Mouse (Mus musculus) E14TG2a.4 (cell line): ENCODE measurements around the gene Gpalpp1.

ENCODE experiments used
- H3K27me3 ChIP-seq: 2 replicates; pipeline ENCODE4 v1.6.1; 2014; ENCODE audit warnings: low read length, control low read depth; ENCODE audit not compliant: insufficient read depth
- H3K36me3 ChIP-seq: 2 replicates; pipeline ENCODE4 v1.6.1; 2014; ENCODE audit warnings: low read length, control low read depth; ENCODE audit not compliant: insufficient read depth
- H3K4me1 ChIP-seq: replicated peaks from 2 replicates; pipeline ENCODE4 v1.6.1; 2014; ENCODE audit warnings: low read depth, low read length, control low read depth
- H3K4me3 ChIP-seq: replicated peaks from 2 replicates; pipeline ENCODE4 v1.5.1; 2014; ENCODE audit warnings: mild to moderate bottlenecking, low read length
- H3K9me3 ChIP-seq: 2 replicates; pipeline ENCODE4 v1.6.1; 2014; ENCODE audit warnings: low read length, control low read depth
- CTCF ChIP-seq: conservative IDR thresholded peaks from 2 replicates; pipeline ENCODE4 v1.5.1; 2014; ENCODE audit warnings: low read length
- NANOG ChIP-seq: IDR thresholded peaks from 2 replicates; pipeline ENCODE4 v1.6.1; 2014; ENCODE audit warnings: borderline replicate concordance, low read length, mixed read lengths
- POU5F1 ChIP-seq: IDR thresholded peaks from 2 replicates; pipeline ENCODE4 v1.6.1; 2014; ENCODE audit warnings: low read length, borderline replicate concordance

Gpalpp1 gene

DNA sequence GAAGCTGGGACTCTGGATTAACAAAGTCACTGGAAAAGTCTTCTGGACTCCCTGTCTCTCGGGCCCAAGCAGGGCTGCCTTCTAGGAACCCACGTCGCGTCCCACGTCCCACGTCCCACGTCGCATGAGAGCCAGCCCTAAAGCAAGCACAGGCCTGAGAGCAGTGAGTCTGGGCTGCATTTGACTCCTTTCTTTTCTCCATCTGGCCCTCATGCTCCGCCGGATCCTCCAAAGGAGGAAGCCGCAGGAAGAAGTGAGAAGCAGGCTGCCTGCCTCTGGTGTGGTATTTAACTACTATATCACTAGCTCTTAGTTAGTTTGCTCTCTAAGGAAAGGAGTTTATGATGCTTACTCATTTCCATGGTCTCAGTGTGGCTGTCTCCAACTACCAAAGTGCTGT lies 39.9 kb upstream of the Gpalpp1 start:
- Histone ChIP-seq H3K4me1 (peaks cover 57% of the 10 kb centered on the region), H3K27me3 (no peaks in the 10 kb centered on the region), H3K36me3 (no peaks in the 10 kb centered on the region), H3K4me3 (peak overlapping the region; percentile 94), H3K9me3 (0 out of 2 replicates have a peak, but pooled peaks cover 4% of the 10 kb centered on the region)
- TF ChIP-seq NANOG, result no peak
- no peak for TF ChIP-seq POU5F1
- TF ChIP-seq CTCF, result no peak

- Histone ChIP-seq H3K4me3 (peak overlapping the region; percentile 94), H3K27me3 (no peaks in the 10 kb centered on the region), H3K4me1 (peaks cover 63% of the 10 kb centered on the region), H3K9me3 (0 out of 2 replicates have a peak, but pooled peaks cover 4% of the 10 kb centered on the region), H3K36me3 (no peaks in the 10 kb centered on the region)
- TF ChIP-seq CTCF, result no peak
- no peak for TF ChIP-seq NANOG
- TF ChIP-seq POU5F1, result no peak
Observed at GRCm38 (mm10) chr14:76149531-76150179, 39.1 kb upstream of the Gpalpp1 start.

DNA sequence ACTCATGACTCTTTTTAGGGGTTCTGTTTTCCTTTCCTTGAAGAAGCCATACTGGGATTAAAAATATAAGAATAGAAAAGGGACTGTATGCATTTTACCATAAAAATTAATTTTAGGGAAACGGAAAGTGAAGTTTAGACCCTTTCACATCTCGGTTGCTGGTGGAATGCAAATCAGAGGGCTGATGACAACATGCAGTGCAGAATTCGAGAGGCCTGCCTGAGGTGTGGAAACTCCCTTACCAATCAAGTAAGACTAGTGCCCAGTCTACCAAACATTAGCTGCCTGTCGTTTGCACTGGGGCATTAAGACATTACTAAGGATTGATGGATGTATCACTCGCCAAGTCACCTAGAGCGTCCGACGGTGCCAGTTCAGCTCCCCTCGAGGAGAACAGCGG lies 37.7 kb upstream of the Gpalpp1 start:
- Histone ChIP-seq H3K9me3 (0 out of 2 replicates have a peak, but pooled peaks cover 4% of the 10 kb centered on the region), H3K4me1 (peaks cover 64% of the 10 kb centered on the region), H3K27me3 (no peaks in the 10 kb centered on the region), H3K36me3 (no peaks in the 10 kb centered on the region), H3K4me3 (no peak overlapping the region)
- no peak for TF ChIP-seq NANOG
- TF ChIP-seq POU5F1, result no peak
- no peak for TF ChIP-seq CTCF

GRCm38 (mm10) chr14:76147061-76147460 lies 36.5 kb upstream of the Gpalpp1 start:
- TF ChIP-seq NANOG (no peak), POU5F1 (no peak), CTCF (no peak)
- Histone ChIP-seq H3K36me3 (no peaks in the 10 kb centered on the region), H3K27me3 (no peaks in the 10 kb centered on the region), H3K4me1 (peaks cover 60% of the 10 kb centered on the region), H3K4me3 (no peak overlapping the region), H3K9me3 (0 out of 2 replicates have a peak, but pooled peaks cover 4% of the 10 kb centered on the region)

DNA sequence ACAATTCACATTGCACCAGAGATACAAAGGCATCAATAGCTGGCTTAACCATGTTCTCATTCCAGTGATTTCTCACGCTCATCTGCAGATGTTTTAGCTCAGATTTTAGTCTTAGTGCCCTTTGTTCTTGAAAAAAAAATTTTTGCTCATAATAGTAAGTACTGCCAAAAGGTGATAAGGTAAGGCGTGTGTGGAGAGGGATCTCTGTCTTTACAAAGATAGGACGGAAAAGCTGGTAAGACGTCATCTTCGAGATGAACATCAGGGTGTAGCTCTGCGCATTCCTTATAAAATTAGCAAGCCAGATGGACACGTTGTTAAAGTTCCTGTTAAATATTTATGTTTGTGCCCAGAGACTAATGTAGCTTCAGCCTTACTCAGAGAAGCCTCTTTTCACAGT lies 35.3 kb upstream of the Gpalpp1 start:
- TF ChIP-seq NANOG, result no peak
- no peak for TF ChIP-seq CTCF
- Histone ChIP-seq H3K4me1 (peaks cover 57% of the 10 kb centered on the region), H3K9me3 (0 out of 2 replicates have a peak, but pooled peaks cover 4% of the 10 kb centered on the region), H3K4me3 (0 out of 2 replicates have a peak overlapping the region, but pooled peaks have one; percentile 24), H3K27me3 (no peaks in the 10 kb centered on the region), H3K36me3 (no peaks in the 10 kb centered on the region; the same call in 1 of the 2 replicates)

DNA sequence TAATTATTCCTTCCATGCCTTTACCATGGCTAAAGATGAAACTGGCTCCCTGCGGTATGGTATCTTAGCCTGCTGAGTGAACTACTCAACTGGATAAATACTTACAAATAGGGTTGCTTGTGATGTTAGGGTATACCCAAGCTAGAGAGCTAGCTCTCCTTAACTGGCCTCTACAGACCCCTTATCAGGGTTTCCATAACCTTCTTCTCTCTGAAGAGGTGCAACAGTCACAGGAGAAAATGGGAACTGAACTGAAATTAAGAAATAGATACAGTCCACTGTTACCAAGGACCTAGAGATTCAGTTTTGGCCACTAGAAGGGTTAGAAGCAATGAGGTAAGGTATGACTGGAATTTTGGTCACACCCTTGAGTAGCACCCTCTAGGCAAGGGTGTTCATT lies 34.7 kb upstream of the Gpalpp1 start:
- TF ChIP-seq NANOG, result no peak
- TF ChIP-seq POU5F1, result no peak
- no peak for TF ChIP-seq CTCF
- peaks cover 57% of the 10 kb centered on the region for H3K4me1 ChIP-seq
- 0 out of 2 replicates have a peak overlapping the region, but pooled peaks have one; percentile 24 for H3K4me3 ChIP-seq
- H3K9me3 ChIP-seq, result 0 out of 2 replicates have a peak, but pooled peaks cover 4% of the 10 kb centered on the region
- H3K36me3 ChIP-seq, result peaks cover 5% of the 10 kb centered on the region; the same call in 1 of the 2 replicates
- no peaks in the 10 kb centered on the region for H3K27me3 ChIP-seq

GRCm38 (mm10) chr14:76134975-76135374 lies 24.4 kb upstream of the Gpalpp1 start:
- Histone ChIP-seq H3K27me3 (no peaks in the 10 kb centered on the region), H3K4me1 (peaks cover 27% of the 10 kb centered on the region), H3K36me3 (peaks cover 72% of the 10 kb centered on the region), H3K4me3 (no peak overlapping the region), H3K9me3 (no peaks in the 10 kb centered on the region)
- TF ChIP-seq POU5F1 (no peak), CTCF (peak; percentile 14; the same call in 1 of the 2 replicates)

- H3K4me1 ChIP-seq, result peaks cover 25% of the 10 kb centered on the region
- H3K4me3 ChIP-seq, result no peak overlapping the region
- H3K27me3 ChIP-seq, result no peaks in the 10 kb centered on the region
- TF ChIP-seq CTCF (no peak), NANOG (no peak), POU5F1 (no peak)
- H3K36me3 ChIP-seq, result peaks cover 99% of the 10 kb centered on the region
- no peaks in the 10 kb centered on the region for H3K9me3 ChIP-seq
Observed at GRCm38 (mm10) chr14:76128174-76128573, 17.6 kb upstream of the Gpalpp1 start.

GRCm38 (mm10) chr14:76127311-76127710 lies 16.8 kb upstream of the Gpalpp1 start:
- H3K27me3 ChIP-seq, result no peaks in the 10 kb centered on the region
- H3K36me3 ChIP-seq, result peaks cover 99% of the 10 kb centered on the region
- H3K4me1 ChIP-seq, result peaks cover 32% of the 10 kb centered on the region
- no peak overlapping the region for H3K4me3 ChIP-seq
- TF ChIP-seq NANOG (no peak), POU5F1 (no peak), CTCF (no peak)
- H3K9me3 ChIP-seq, result no peaks in the 10 kb centered on the region
